Mouse (Mus musculus) spleen, adult 12 weeks (tissue): ENCODE measurements at regions not wholly inside any gene's neighbourhood (a gene's known extent, or its start where the extent isn't known, plus 50 kb on each side); places are given as distances from the start of the nearest gene placed in this dataset.

Experiments
- DNase-seq: peaks from one replicate; pipeline ENCODE4 v3.0.0; 2022; ENCODE audit warnings: low spot score

GRCm38 (mm10) chr2:101206637-101207036 is 417.9 kb upstream of the Rag2 start:
- no peak for DNase-seq

- DNase-seq, result no peak
These were observed 415.4 kb upstream of the Rag2 start for GRCm38 (mm10) chr2:101209136-101209535.

- no peak for DNase-seq
These were observed 403.8 kb upstream of the Rag2 start for GRCm38 (mm10) chr2:101220759-101221158.

GRCm38 (mm10) chr2:101242983-101243382 is 381.5 kb upstream of the Rag2 start:
- DNase-seq, result no peak

- DNase-seq, result no peak
These were observed 377.4 kb upstream of the Rag2 start for GRCm38 (mm10) chr2:101247133-101247532.

- no peak for DNase-seq
These were observed 372.3 kb upstream of the Rag2 start for GRCm38 (mm10) chr2:101252228-101252627.

- DNase-seq, result no peak
These were observed 368.1 kb upstream of the Rag2 start for GRCm38 (mm10) chr2:101256464-101256863.

- DNase-seq, result no peak
These were observed 360.6 kb upstream of the Rag2 start for GRCm38 (mm10) chr2:101263934-101264333.

GRCm38 (mm10) chr2:101266685-101267374 is 357.7 kb upstream of the Rag2 start:
- no peak for DNase-seq

- DNase-seq, result no peak
These were observed 350.4 kb upstream of the Rag2 start for GRCm38 (mm10) chr2:101274045-101274664.

GRCm38 (mm10) chr2:101284886-101285285 is 339.6 kb upstream of the Rag2 start:
- DNase-seq, result no peak

GRCm38 (mm10) chr2:101288119-101288518 is 336.4 kb upstream of the Rag2 start:
- no peak for DNase-seq

- no peak for DNase-seq
These were observed 335.4 kb upstream of the Rag2 start for GRCm38 (mm10) chr2:101289168-101289567.

GRCm38 (mm10) chr2:101290738-101291137 is 333.8 kb upstream of the Rag2 start:
- no peak for DNase-seq

GRCm38 (mm10) chr2:101295678-101296368 is 328.7 kb upstream of the Rag2 start:
- no peak for DNase-seq

GRCm38 (mm10) chr2:101296369-101296682 is 328.2 kb upstream of the Rag2 start:
- no peak for DNase-seq

- no peak for DNase-seq
These were observed 327.7 kb upstream of the Rag2 start for GRCm38 (mm10) chr2:101296778-101297177.

GRCm38 (mm10) chr2:101299126-101299525 is 325.4 kb upstream of the Rag2 start:
- no peak for DNase-seq

- no peak for DNase-seq
These were observed 324.4 kb upstream of the Rag2 start for GRCm38 (mm10) chr2:101300106-101300505.

- no peak for DNase-seq
These were observed 303.1 kb upstream of the Rag2 start for GRCm38 (mm10) chr2:101321286-101321914.

GRCm38 (mm10) chr2:101356709-101357108 is 267.8 kb upstream of the Rag2 start:
- no peak for DNase-seq

GRCm38 (mm10) chr2:101364256-101364655 is 260.3 kb upstream of the Rag2 start:
- no peak for DNase-seq

- no peak for DNase-seq
These were observed 256.2 kb upstream of the Rag2 start for GRCm38 (mm10) chr2:101368278-101368677.
